Mouse (Mus musculus): Measurements from ENCODE around the gene Cd300lf.

The Cd300lf gene

DNA sequence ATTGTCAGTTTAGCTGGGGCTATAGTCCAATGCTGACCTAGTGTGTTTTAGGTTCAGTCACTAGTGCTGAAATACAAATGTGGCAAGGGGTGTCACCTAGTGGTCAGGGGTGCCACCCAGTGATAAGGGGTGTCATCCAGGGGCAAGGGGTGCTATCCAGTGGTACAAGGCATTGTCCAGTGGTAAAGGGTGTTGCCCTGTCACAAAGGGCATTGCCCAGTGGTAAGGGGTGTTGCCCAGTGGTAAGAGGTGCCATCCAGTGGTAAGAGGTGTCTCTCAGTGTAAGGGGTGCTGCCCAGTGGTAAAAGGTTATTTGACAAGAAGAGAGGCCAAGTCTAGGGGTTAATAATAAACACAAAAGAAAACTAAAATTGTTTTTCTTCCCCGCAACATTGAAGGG, 56.4 kb downstream of the Cd300lf start:
- no peak for DNase-seq (ENCODE audit: low read depth, low spot score)

- no peak for DNase-seq (ENCODE audit: low read depth, low spot score)
Observed at GRCm38 (mm10) chr11:115075859-115076258, 57.9 kb downstream of the Cd300lf start.

- no peak for DNase-seq (ENCODE audit: low read depth, low spot score)
Observed at GRCm38 (mm10) chr11:115075407-115075806, 58.4 kb downstream of the Cd300lf start.

- no peak for DNase-seq (ENCODE audit: low read depth, low spot score)
Observed at GRCm38 (mm10) chr11:115073002-115073401, 60.8 kb downstream of the Cd300lf start.

- no peak for DNase-seq (ENCODE audit: low read depth, low spot score)
Observed at GRCm38 (mm10) chr11:115071631-115072294, 62.0 kb downstream of the Cd300lf start.

DNA sequence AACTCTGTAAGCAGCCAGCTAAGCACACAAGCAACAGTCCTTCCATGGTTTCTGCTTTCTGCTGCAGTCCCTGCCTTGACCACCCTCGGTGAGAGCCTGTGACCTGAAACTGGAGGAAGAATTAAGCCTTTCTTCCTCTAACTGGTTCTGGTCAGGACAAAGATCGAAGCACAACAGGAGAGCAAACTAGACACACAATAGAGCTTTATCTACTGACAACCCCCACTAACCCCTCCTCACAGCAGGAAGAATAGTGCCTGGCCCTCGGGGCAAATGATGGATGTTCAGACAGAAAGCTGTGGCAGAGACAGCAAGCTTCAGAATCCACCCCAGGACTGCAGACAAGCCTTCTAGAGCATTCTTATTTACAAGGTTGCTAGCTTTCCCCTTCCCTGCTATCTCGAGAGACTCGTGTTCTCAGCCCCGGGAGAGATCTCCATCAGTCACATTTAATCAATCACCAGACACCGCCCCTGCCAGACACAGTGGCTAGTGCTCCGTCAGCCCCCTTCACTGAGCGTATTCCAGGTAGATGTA, 62.7 kb downstream of the Cd300lf start:
- peak; percentile 92 for DNase-seq (ENCODE audit: low read depth, low spot score)

GRCm38 (mm10) chr11:115066768-115067167, 67.0 kb downstream of the Cd300lf start:
- DNase-seq (ENCODE audit: low read depth, low spot score) = no peak
